ENCODE assay signal across 7 mouse cellular contexts in genomic region chr3:32737172-32737655, GRCm38 (mm10). TPM values are rescaled to one million over a fixed set of nuclear protein-coding genes. Genes with fewer than 3 reads are reported as not detected.
DNase-seq lines count a peak whose midpoint lies in the region; ATAC-seq and TF ChIP-seq lines count a peak whose summit lies in the region.

TSS of gene Mrpl47 (minus strand) at chr3:32737605.

- H3K36me3 ChIP-seq in thymus, adult 2 months (ENCODE audit: control insufficient read depth, insufficient read depth, low read length), result peaks cover 3% of the 10 kb centered on the region; the same call in 1 of the 2 replicates
- H3K36me3 ChIP-seq in embryonic facial prominence, embryonic 10.5 days (replicated peaks), result peaks cover 48% of the 10 kb centered on the region
- peaks cover 59% of the 10 kb centered on the region for H3K36me3 ChIP-seq in heart, embryonic 13.5 days
- H3K36me3 ChIP-seq in myocyte (ENCODE audit: control insufficient read depth, insufficient read depth), result peaks cover 21% of the 10 kb centered on the region

- ATAC-seq in heart, embryonic 13.5 days (ENCODE audit: extremely low read depth, insufficient number of reproducible peaks, low FRiP score, low TSS enrichment), result peak; percentile 29; the same call in 1 of the 2 replicates

- no peaks in the 10 kb centered on the region for H3K9me3 ChIP-seq in embryonic facial prominence, embryonic 10.5 days
- no peaks in the 10 kb centered on the region for H3K9me3 ChIP-seq in heart, embryonic 13.5 days

- H3ac ChIP-seq in myocyte (ENCODE audit: control insufficient read depth, insufficient read length), result peak within 1 kb of the TSS; percentile 81

- WGBS in thymus, adult 2 months, result under 1% methylated on average over 31 of the region's 31 CpGs
- WGBS in embryonic facial prominence, embryonic 10.5 days, result under 1% methylated on average over 31 of the region's 31 CpGs
- WGBS in heart, embryonic 13.5 days, result under 1% methylated on average over 28 of the region's 31 CpGs

- peak within 1 kb of the TSS; percentile 55 for H3K4me3 ChIP-seq in thymus, adult 2 months (ENCODE audit: control insufficient read depth, insufficient read depth, low read length)
- H3K4me3 ChIP-seq in embryonic facial prominence, embryonic 10.5 days, result peak within 1 kb of the TSS; percentile 95
- H3K4me3 ChIP-seq in heart, embryonic 13.5 days, result peak within 1 kb of the TSS; percentile 96
- H3K4me3 ChIP-seq in myocyte, result peak within 1 kb of the TSS; percentile 74

- H3K27ac ChIP-seq in thymus, adult 2 months (ENCODE audit: control insufficient read depth, insufficient read depth, low read length), result peak within 1 kb of the TSS; percentile 8; the same call in 1 of the 2 replicates
- peak within 1 kb of the TSS; percentile 90 for H3K27ac ChIP-seq in embryonic facial prominence, embryonic 10.5 days (replicated peaks)
- peak within 1 kb of the TSS; percentile 94 for H3K27ac ChIP-seq in heart, embryonic 13.5 days (replicated peaks)

- DNase-seq in thymus, adult 2 months, result no peak
- no peak for DNase-seq in thymus, postnatal 10 days (ENCODE audit: low spot score in 2 of 2)
- DNase-seq in embryonic facial prominence, embryonic 10.5 days (ENCODE audit: low spot score), result no peak
- DNase-seq in left cerebral cortex, postnatal 14 days (ENCODE audit: low spot score in 2 of 2), result peak in 1 of 2 experiments; percentile 47
- no peak for DNase-seq in urinary bladder, postnatal 14 days (ENCODE audit: low spot score)

- peak within 1 kb of the TSS; percentile 85 for H3K4me2 ChIP-seq in heart, embryonic 13.5 days
- H3K4me2 ChIP-seq in myocyte (ENCODE audit: low read depth), result peak within 1 kb of the TSS; percentile 95

- H3K9ac ChIP-seq in heart, embryonic 13.5 days, result peak within 1 kb of the TSS; percentile 95

- TF ChIP-seq CTCF in thymus, adult 2 months (IDR thresholded peaks at IDR 0.05; ENCODE audit: borderline replicate concordance, control insufficient read depth, extremely low read depth, insufficient read depth, low read length, poor library complexity), result no peak

- no peak for TF ChIP-seq POLR2A in thymus, adult 2 months (IDR thresholded peaks at IDR 0.05; ENCODE audit: control insufficient read depth, extremely low read depth, insufficient read depth, low read length, poor library complexity)
- no peak for TF ChIP-seq POLR2A in myocyte (IDR thresholded peaks at IDR 0.05; ENCODE audit: insufficient read length, low read depth)

- peaks cover 8% of the 10 kb centered on the region; the same call in 1 of the 2 replicates for H3K4me1 ChIP-seq in thymus, adult 2 months (replicated peaks; ENCODE audit: control insufficient read depth, insufficient read depth, low read length)
- peaks cover 20% of the 10 kb centered on the region for H3K4me1 ChIP-seq in embryonic facial prominence, embryonic 10.5 days
- H3K4me1 ChIP-seq in heart, embryonic 13.5 days, result peaks cover 34% of the 10 kb centered on the region

- no peaks in the 10 kb centered on the region for H3K27me3 ChIP-seq in thymus, adult 2 months (ENCODE audit: control insufficient read depth, insufficient read depth, low read length)
- no peaks in the 10 kb centered on the region for H3K27me3 ChIP-seq in embryonic facial prominence, embryonic 10.5 days (replicated peaks; ENCODE audit: low read depth, poor library complexity, severe bottlenecking)
- H3K27me3 ChIP-seq in heart, embryonic 13.5 days (replicated peaks), result no peaks in the 10 kb centered on the region
- H3K27me3 ChIP-seq in myocyte (ENCODE audit: control insufficient read depth, insufficient read depth, insufficient read length), result no peaks in the 10 kb centered on the region

- intact Hi-C loops in left cerebral cortex, postnatal 14 days (cut with DNase I), result loop anchor here (5.0 kb wide), 2 partner anchors 80 to 1065 kb away; partner anchors contain the start of gene Usp13

- peaks cover 70% of the 10 kb centered on the region for H3K79me2 ChIP-seq in myocyte (ENCODE audit: control insufficient read depth, insufficient read depth)

TF ChIP-seq in myocyte, 11 proteins besides CTCF, POLR2A, EP300 and RAD21:
- TF ChIP-seq MYOD1 (IDR thresholded peaks at IDR 0.05; ENCODE audit: control insufficient read depth in 1 of 3, insufficient read length in 2 of 3, low read depth in 2 of 3), result no peak
- TF ChIP-seq MYOG (IDR thresholded peaks at IDR 0.05; ENCODE audit: control insufficient read depth in 1 of 3, insufficient read depth in 1 of 3, insufficient read length in 2 of 3, low read depth in 2 of 3), result peak in 1 of 3 experiments; percentile 4

RNA-seq across cellular contexts. Expression of gene Mrpl47, which starts in this region (rescaled TPM):
- 2.0 and 3.0 TPM in 2 replicates for polyA plus RNA-seq in thymus, adult 2 months (2012; rRNA removed)
- 36.7 and 37.7 TPM in 2 replicates for polyA plus RNA-seq in embryonic facial prominence, embryonic 10.5 days (2016; fragmentation: Nextera tagmentation; extraction: Ambion mirVana)
- 27.6 and 37.8 TPM in 2 replicates for polyA plus RNA-seq in heart, embryonic 13.5 days (2015; fragmentation: Nextera tagmentation; extraction: Ambion mirVana)
- 10 to 100 TPM; 19.7 to 20.1 TPM for total RNA-seq in left cerebral cortex, postnatal 14 days (2021)
- 10.8 TPM for polyA plus RNA-seq in myocyte (2012; fragmentation: generic; extraction: Trizol)

Comparison
In these comparisons a context has a peak if more than half of its experiments do, and no peak if none do; other contexts are left out.
1. H3K27ac ChIP-seq: peak in every context shown above with its lines; median percentile 94 in heart, embryonic 13.5 days; 90 in embryonic facial prominence, embryonic 10.5 days; 8 in thymus, adult 2 months.